Mouse (Mus musculus): ENCODE measurements around the gene Pced1b.
"Not testable (repeated sequence)": the region's sequence is repeated elsewhere in the genome, so short reads cannot be mapped to it uniquely, and the experiment has no call there.

Pced1b gene

DNA sequence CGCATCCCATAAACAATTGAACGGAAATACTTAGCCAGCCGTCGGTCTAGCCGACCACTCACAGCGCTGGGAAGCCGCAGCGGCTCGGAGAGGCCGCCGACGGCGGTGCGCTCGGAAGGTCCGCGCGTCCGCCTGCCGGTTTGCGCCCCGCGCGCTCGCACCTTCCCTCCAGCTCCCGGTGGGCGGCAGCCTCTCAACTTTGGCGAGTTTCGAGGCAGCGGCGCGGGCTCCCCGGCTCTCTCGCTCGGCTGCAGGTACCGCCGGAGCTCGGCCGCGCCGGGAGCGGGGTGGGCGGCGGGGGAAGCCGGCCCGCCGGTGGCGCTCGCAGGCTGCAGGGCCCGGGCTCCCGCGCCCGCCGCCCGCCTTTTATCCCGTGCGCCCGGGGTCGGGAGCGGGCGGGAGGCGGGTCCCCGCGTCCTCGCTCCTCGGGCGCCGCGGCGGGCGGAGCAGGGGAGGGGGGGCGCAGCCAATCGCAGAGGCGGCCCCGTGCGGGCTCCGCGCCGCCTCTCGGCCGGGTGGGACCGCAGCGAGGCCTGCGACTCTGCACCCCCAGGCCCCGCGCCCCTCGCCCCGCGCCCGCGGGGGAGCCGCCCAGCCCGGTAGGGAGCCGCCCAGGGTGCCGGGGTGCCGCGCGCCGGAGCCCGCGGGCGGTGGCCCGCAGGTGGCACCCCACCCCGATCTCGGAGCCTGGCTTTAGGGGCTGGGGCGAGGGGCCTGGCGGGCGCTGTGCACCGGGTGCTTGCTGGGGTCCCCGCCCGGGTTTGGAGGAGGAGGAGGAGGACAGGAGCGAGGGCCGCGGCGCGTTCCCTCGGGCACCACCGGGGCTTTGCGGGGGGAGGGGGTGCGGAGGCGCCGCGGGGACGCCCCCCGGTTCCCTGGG is at the start of gene Pced1b, which contains the start of gene Amigo2:
Pced1b (plus strand) TSS at position 197 of the 880 bp plus-strand sequence.
Amigo2 (minus strand) TSS at position 377 of the 880 bp plus-strand sequence.
- peak; percentile 79 for DNase-seq (ENCODE audit: extremely low spot score, low spot score)

DNA sequence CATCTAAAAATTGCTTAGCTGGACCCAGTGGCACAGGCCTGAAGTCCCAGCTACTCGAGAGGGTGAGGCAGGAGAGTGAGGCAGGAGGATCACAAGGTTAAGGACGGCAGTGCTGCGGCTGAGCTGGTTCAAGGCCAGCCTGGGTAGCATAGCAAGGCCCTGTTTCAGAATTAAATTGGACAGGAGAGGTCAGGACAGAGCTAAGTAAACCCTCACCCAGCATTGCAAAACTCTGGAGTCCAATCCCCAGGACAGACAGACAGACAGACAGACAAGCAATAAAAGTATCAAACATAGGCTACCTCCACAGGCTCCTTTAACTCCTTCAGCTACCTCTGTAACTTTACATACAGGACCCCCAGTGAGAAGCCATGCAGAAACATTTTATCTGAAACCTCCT is 42.0 kb upstream of the Pced1b start:
- DNase-seq (ENCODE audit: extremely low spot score, low spot score): no peak

DNA sequence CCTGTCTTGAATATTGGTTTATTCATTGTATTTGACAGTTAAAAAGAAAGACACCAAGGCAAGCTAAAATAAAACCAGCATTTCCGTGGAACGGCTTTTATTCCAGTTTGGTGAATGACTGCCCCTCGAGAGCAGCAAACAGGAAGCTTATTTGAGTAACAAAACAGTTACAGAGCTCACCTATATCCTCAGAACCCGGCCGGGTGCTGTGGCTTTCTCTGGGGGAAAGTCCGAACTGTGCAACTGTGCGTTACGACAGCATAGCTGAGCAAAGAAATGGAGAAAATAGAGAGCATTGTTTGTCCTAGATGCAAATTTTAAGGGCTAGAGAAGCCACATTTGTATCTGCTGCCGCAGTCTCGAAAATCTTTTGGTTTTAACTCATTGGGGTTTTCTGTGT is 41.1 kb upstream of the Pced1b start:
- DNase-seq (ENCODE audit: extremely low spot score, low spot score): no peak

DNA sequence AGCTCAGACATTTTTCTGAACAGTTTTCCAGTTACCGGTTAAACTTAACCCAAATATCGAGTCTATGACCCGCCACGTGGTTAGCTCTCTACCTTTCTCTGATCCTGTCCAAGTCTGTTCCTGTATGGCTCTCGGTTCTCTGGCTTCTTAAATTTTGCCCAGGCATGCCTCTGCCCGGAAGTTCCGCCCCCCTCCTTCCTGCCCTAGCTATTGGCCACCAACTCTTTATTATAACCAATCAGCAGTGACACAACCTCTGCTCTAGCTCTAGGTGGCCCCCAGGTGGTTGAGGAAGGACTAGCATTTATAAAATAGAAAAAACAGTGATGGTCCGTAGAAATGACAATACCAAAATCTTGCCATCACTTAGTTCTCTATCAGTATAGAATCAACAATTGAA is 40.4 kb upstream of the Pced1b start:
- DNase-seq (ENCODE audit: extremely low spot score, low spot score): no peak

DNA sequence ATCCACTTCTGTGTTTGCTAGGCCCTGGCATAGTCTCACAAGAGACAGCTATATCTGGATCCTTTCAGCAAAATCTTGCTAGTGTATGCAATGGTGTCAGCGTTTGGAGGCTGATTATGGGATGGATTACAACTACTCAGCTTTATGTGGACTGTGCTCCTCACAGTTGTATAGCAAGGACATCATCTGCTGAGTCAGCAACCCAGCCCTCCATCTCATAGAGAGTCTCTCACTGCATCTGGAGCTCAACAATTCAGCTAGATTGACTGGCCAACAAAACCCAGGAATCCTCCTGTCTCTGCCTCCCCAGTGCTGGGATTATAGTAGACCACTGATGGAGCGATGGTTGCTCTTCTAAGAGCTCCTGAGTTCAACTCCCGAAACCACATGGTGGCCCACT is 37.2 kb upstream of the Pced1b start:
- DNase-seq (ENCODE audit: extremely low spot score, low spot score): not testable (repeated sequence)

DNA sequence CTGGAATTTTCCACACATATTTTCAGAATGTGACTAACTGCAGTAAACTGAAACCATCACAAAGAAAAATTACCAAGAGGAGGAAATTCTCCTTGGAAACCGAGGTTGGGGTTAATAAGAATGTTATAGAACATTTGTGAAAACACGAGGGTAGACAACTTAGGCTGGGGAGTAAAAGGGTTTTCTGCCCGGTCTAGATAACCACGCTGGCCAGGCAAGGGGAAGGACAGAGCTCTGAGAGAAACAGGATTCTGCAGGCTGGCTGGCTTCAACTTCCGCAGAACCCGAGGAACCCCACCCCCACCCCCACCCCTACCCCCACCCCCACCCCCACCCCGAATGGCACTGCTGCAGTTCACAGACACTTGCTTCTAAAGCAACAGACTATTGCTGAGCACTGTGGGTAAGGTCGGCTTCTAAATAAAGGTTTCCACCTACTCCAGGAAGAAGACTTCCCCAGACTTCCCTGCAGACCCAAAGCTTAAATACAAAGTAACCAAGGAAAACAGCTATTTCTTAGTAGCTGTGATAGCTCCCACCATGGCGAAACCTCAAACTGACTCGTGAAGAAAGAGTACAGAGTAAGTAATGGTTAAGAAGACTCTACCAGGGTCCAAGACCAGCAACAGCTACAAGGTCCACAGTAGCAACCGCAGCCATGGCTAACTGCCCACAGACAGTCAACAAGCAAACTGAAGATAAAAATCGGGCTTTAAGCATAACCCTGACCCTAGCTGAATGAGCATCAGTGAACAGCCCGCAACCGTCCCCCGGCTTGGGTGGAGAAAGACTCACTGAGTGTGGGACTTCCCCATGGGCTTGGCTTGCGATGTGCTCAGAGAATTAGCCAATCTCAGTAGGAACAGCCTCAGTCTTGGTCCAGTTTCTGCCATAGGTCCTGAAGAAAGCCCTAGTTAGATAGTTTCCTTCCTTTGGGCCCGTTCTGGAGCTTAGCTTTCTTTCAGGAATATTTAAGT is 34.1 kb upstream of the Pced1b start:
- DNase-seq (ENCODE audit: extremely low spot score, low spot score): no peak

DNA sequence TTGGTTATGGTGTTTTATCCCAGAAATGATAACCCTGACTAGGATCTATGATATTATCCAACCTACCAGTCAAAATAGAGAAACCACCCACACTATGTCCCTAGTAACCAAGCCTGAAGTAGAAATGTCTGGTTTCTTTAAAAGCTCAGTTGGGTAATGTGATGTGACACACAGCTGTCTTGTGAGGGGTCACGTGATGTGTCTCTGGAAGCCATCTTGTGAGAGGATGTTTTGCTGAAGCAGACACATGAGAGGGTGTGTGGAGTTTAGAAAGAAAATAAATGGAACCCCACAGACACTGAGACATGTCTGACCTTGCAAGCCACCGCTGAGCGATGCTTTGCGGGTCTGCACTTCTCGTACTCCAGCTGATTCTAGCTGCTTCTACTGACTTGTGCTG is 30.1 kb upstream of the Pced1b start:
- DNase-seq (ENCODE audit: extremely low spot score, low spot score): no peak

DNA sequence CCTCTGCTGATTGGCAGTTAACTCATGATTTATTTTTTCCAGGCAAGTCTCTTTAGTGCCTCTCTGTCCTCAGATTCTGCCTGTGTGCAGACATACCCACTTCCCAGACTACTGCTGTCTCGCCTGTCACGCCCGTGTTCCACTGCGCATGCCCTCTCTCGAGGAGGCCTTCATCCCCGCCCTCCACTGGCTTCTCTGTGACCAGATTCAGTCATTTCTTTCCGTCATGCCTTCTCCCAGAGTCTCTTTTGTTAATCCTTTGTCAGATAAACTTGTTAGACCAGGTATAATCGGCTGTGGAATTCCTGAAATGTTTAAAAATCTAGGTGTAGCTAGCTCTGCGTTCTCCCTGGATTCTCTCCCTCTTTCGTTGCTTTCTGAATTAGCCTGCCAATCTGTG is 23.5 kb upstream of the Pced1b start:
- no peak for DNase-seq (ENCODE audit: extremely low spot score, low spot score)

DNA sequence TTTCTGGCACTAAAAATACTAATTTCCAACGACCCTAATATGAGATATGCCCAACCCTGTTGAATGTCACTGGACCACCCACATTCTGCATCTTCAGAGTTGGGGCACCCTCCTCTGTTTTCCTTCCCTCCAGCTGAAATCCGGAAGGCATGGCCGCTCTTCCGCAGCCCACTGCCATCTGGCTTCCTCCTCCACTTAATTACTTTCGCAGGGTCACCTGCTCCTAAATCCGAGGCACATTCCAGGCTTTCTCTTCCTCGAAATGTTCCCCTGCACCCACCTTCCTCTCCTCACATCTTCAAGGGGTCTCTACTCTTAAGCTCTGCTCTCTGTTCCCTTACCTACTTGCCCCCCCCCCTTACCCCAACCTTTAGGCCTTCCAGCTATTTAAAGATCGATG is 22.9 kb upstream of the Pced1b start:
- no peak for DNase-seq (ENCODE audit: extremely low spot score, low spot score)

DNA sequence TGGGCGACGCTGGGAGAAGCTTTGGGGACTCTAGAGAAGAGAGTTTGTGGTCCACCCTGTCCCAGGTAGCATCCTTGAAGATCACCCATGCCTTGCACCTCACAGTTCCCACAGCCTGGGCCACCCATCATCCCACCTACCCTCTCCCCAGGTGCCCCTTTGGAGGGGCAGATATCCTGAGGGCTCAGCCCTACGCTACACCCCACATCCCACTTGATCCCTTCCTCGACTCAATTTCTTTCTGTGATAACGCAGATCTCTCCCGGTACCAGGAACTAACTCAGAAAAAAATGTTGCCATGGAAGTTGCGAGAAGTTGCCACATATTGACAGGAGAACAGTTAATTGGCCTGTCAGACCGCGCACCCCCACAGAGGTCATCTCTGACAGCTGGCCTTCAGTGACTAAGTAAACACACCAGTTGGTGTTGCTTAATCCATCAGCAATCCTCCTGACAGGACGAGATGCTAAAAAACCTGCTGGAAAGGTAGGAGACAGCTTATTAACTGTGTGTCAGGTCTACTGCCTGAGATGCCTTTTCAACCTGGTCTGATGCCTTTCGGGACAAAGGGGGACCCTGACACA is 17.3 kb upstream of the Pced1b start:
- no peak for DNase-seq (ENCODE audit: extremely low spot score, low spot score)

DNA sequence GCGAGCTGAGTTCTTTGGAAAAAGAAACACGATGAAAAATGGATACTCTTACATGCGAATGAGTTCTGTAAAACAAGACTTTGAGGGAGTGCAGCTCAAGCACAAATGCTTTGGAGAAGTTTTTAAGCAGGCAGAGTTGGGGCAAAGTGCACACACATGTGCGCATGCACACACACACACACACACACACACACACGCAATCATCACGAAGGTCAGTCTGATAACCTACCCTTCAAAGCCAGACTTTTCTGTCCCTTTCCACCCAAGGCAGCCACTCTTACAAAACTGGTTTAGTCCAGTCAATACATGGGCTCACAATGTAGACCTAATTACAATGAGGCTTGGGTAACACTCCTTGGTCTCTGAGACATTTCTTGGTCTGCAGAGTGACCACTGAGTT is 12.8 kb upstream of the Pced1b start:
- DNase-seq (ENCODE audit: extremely low spot score, low spot score): no peak

DNA sequence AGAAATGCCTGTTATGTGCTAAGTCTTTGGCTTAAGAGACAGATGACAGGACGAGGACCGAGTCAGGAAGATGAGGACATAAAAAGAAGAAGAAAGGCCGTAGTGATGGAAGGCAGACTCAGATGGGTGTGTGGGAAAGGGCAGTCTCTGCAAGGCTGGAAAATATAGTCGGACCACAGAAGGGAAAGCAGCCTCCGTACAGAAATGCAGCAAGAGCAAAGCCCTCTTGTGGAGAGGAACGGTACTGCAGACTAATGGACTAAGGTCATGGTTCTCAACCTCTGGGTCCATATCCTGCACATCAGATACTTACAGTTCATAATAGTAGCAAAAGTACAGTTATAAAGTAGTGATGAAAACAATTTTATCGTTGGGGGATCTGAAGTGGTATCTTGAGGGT is 11.7 kb upstream of the Pced1b start:
- peak; percentile 69 for DNase-seq (ENCODE audit: extremely low spot score, low spot score)

DNA sequence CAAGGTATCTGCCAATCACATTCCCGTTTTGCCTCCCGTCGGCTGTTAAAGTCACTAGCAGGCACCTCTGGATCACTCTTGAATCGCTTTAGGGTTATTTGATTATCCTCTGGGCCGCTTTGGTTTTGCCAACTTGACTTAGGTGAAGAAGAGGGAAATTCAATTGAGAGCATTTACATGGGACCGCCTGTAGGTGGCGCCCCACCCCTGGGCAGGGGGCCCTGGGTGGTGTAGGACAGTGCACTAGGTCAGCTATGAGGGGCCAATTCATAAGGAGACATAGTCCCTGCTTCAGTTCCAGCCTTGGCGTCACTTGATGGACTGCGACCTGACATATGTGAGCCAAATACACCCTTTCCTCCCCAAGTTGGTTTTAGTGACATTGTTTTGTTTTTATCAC is 10.0 kb upstream of the Pced1b start:
- DNase-seq (ENCODE audit: extremely low spot score, low spot score): no peak

DNA sequence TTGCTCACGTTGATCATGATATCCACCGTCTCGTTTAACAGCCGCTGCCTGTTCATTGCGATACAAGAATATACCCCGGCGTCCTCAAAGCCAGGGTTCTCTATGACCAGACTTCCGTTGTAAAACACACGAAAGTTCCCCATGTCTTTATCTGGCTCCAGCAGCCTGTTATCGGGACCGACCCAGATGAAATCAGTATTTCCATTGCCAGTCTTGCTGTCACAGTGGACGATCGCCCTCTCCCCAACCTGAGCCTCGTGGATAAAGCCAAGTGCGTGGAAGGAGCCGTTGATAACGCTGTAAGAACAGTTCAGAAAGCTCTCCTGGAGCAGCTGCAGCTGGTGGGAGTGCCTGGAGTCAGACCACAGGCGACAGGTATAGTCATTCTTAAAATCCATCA is 1.5 kb upstream of the Pced1b start:
- no peak for DNase-seq (ENCODE audit: extremely low spot score, low spot score)

DNA sequence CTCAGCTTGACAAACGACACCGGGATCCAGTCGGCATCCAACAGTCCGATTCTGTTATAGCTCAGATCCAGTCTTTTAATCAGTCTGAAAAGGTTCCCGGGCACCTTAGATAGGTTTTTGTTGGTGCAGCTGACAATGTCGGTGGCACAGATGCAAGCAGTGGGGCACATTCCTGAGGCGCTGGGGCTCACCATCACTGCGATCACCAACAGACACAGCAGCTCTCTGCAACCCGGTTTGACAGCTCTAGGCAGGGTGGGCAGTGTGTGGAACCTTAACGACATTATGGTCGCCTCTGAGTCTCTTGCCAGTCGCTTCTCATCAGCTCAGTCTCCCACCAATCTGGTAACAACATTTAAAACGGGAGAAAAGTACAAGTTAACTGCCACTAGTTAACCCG is 651 bp upstream of the Pced1b start:
- DNase-seq (ENCODE audit: extremely low spot score, low spot score): no peak

DNA sequence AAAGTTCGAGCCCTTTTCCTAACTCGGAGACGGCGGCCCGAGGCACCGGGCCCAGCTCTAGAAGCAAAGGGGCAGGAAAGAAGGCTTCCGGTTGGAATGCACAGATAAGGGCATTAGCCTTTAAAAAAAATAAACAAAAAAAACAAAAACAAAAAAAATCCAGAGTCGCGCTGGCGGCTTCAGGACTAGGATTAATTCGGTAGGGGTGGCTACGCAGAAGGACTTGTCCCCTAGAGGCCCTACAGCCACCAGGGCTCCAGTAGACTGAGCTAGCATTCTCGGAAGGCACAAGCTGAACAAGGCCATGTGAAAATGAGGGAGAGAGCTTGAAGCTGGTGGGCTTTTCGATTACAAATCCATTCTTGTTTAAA is 869 bp downstream of the Pced1b start:
- no peak for DNase-seq (ENCODE audit: extremely low spot score, low spot score)

DNA sequence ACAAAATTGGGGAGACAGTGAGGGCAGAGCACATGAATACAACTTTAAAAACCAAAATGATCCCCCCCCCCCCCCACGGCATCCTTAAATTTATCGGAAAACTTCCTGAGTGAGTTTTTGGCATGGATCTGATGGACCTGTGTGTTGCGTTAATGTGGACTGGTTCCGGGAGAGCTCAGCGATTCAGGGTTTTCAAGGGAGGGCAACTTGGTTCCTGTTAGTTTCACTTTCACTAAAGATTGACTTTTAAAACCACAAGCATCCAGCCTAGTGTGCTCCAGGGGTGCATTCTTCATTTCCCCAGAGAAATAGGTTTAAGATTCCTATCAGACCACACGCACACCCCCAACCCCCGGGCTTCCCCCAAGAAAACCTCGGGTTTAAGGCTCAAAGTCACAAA is 1.4 kb downstream of the Pced1b start:
- no peak for DNase-seq (ENCODE audit: extremely low spot score, low spot score)

DNA sequence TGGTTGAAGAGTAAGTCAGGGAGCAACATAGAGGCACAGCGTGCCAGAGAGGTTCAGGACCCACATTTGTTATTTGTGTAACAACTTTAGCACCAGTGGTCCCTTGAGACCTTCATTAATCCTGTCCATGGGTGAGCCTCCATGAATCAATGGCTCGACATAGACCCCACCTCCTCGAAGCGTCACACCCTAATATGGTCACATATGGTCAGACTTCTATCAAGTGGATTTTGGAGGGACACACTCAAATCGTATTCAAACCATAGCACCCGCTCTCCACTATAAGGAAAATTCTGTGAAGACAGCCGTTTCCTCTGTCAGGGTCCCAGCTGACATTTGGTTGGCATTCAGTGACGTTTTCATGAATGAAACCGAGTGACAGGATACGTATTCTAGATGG is 2.4 kb downstream of the Pced1b start:
- no peak for DNase-seq (ENCODE audit: extremely low spot score, low spot score)

DNA sequence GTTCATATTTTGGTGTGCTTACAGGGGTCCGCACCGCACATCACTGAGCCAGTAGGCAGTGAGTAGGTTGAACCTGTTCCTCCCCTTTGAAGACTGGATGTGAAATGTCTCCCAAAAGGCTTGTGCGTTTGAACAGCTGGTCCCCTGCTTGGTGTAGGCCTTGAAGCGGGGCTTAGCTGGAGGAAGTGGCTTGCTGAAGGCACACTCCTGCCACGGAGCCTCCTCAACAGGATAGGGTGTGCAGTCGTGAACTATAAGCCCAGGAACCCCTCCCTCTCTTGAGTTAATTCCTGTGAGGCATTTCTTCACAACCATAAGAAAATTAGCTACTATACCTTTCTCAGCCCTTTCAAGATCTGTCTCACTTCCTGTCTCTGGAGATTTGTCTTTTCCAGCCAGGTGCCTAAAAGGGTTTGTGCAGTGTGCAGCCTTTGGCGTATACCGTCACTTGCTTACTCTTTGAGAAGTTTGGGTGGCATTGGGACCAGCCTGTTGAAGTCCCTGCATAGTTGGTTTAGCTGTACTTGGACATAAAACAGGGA is 5.7 kb downstream of the Pced1b start:
- no peak for DNase-seq (ENCODE audit: extremely low spot score, low spot score)

DNA sequence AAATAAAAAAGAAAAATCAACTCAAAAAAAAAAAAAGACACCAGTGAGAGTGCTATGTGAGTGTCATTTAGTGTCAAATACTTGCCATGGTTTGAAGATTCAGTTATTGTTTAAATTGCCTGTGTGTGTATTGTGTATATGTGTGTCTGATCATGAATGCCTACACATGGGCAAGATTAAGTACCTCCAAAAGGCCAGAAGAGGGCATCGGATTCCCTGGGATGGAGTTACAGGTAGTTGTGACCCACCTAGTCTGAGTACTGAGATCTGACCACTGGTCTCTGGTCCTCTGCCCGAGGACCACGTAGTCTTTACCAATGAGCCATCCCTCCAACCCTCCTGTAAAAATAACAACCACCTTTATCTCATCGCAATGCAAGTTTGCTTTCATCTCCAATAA is 7.5 kb downstream of the Pced1b start:
- DNase-seq (ENCODE audit: extremely low spot score, low spot score): no peak

DNA sequence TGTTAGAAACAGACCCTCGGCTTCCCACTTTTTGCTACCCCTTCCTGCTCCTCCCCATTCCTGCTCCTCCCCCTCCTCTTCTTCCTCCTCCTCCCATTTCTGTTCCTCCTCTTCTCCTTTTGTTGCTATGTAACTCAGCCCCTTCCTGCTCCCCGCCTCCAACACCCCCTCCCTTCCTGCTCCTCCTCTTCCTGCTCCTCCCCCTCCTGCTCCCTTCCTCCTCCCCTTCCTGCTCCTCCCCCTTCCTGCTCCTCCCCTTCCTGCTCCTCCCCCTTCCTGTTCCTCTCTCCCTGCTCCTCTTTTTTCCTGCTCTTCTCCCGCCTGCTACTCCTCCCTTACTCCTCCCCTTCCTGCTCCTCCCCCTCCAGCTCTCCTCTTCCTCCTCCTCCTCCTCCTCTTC is 8.9 kb downstream of the Pced1b start:
- no peak for DNase-seq (ENCODE audit: extremely low spot score, low spot score)

DNA sequence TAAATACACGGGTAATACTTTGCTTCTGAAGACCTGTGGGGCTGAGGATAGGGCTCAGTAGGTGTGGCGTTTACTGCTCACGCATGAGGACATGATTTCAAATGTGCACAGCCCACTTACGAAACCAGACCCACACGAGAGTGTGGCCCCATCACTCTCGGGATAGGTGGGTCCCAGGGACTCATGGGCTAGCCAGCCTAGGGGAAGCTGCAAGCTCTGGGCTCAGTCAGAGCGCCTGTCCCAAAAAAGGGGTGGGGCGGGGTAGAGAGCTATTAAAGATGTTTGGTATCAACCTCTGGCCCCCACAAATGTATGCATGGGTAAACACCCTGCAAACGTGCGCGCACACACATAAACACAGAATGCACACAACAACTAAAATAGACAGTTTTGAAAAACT is 9.5 kb downstream of the Pced1b start:
- DNase-seq (ENCODE audit: extremely low spot score, low spot score): no peak

All from neural tube, embryonic 10.5 days (tissue).